Mouse (Mus musculus) myocyte (in vitro differentiated cells): Measurements from ENCODE around the gene Ppt2.
A peak's percentile ranks its signal among the peaks of the same experiment; 100 is the strongest.

Source experiments
- CEBPB ChIP-seq: IDR thresholded peaks from 2 replicates; pipeline ENCODE4 v1.6.1; 2011; ENCODE audit warnings: mild to moderate bottlenecking, moderate library complexity; ENCODE audit not compliant: poor library complexity, insufficient read depth, severe bottlenecking
- E2F4 ChIP-seq: IDR thresholded peaks from one replicate; pipeline ENCODE4 v1.6.1; 2011; ENCODE audit warnings: mild to moderate bottlenecking, control low read depth, moderate library complexity; ENCODE audit not compliant: insufficient read depth
- MAX ChIP-seq: IDR thresholded peaks from one replicate; pipeline ENCODE4 v1.6.1; 2011; ENCODE audit warnings: low read depth, mild to moderate bottlenecking, control low read depth
- MYOD1 ChIP-seq, 3 experiments: IDR thresholded peaks; one replicate each; pipeline ENCODE4 v1.6.1; 2011; ENCODE audit warnings: control low read depth in 2 of 3, low read depth in 2 of 3, mild to moderate bottlenecking in 2 of 3, moderate library complexity in 1 of 3; ENCODE audit not compliant: insufficient read length in 2 of 3, control insufficient read depth in 1 of 3
- MYOG ChIP-seq, 3 experiments: IDR thresholded peaks; one replicate each; pipeline ENCODE4 v1.6.1; 2011; ENCODE audit warnings: control low read depth in 2 of 3, low read depth in 2 of 3, mild to moderate bottlenecking in 2 of 3; ENCODE audit not compliant: insufficient read length in 2 of 3, control insufficient read depth in 1 of 3, insufficient read depth in 1 of 3
- POLR2A ChIP-seq: IDR thresholded peaks from one replicate; pipeline ENCODE4 v1.6.1; 2011; ENCODE audit warnings: low read depth, mild to moderate bottlenecking, control low read depth, moderate library complexity; ENCODE audit not compliant: insufficient read length
- POLR2AphosphoS2 ChIP-seq: IDR thresholded peaks from one replicate; pipeline ENCODE4 v1.6.1; 2011; ENCODE audit warnings: low read depth, control low read depth; ENCODE audit not compliant: insufficient read length
- REST ChIP-seq: IDR thresholded peaks from one replicate; pipeline ENCODE4 v1.6.1; 2011; ENCODE audit warnings: mild to moderate bottlenecking, control low read depth, moderate library complexity; ENCODE audit not compliant: insufficient read depth, insufficient read length
- SRF ChIP-seq: IDR thresholded peaks from one replicate; pipeline ENCODE4 v1.6.1; 2011; ENCODE audit warnings: low read depth; ENCODE audit not compliant: control insufficient read depth, insufficient read length
- TCF12 ChIP-seq: IDR thresholded peaks from one replicate; pipeline ENCODE4 v1.6.1; 2011; ENCODE audit warnings: mild to moderate bottlenecking, control low read depth; ENCODE audit not compliant: poor library complexity, insufficient read depth, severe bottlenecking
- USF1 ChIP-seq: IDR thresholded peaks from one replicate; pipeline ENCODE4 v1.6.1; 2011; ENCODE audit warnings: low read depth, mild to moderate bottlenecking, control low read depth, moderate library complexity

DNA sequence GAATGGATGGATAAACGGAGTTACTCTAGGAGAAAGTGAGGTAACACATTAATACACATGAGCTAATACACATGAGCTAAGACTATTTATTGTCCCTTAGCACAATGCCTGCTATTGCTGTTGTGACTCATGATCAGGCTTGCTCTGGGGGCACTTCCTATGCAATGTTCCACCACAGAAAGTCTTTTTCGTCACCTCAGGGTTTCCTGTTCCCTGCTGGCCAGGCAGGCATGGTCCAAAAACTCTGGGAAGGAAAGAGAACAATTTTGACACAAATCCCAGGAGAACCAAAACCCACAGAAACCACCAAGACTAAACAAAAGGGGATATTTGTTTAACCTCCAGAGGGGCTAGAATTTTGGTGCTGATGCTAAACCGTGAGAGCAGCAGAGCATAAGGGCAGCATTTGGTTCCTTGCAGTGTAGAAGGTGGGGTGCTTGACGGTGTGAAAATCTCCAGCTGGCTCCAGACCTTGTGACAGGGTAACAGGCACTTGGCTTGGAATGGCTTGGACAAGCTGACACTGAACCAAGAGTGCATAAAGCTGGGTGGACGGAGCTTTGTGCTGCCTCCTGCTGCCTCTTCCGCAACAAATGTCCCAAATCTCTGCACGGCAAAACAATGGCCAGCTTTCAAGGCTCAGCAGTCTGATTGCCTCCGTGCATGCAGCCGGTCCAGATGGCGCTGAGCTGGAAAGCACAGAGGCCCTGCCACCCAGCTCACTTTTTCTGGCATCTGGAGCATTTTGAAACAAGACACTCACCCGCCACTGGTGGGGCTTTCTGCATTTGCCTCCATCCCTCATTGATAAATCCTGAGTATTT, 12.7 kb upstream of the Ppt2 start:
- no peak for TF ChIP-seq POLR2A
- no peak for TF ChIP-seq MAX
- no peak for TF ChIP-seq POLR2AphosphoS2
- TF ChIP-seq TCF12: no peak
- TF ChIP-seq MYOD1 (IDR thresholded peaks at IDR 0.05; ENCODE audit: control insufficient read depth in 1 of 3, insufficient read length in 2 of 3, low read depth in 2 of 3): no peak
- no peak for TF ChIP-seq CEBPB
- no peak for TF ChIP-seq REST
- TF ChIP-seq E2F4: no peak
- no peak for TF ChIP-seq USF1
- no peak for TF ChIP-seq SRF
- peak in 2 of 3 experiments; percentile 5 to 78 for TF ChIP-seq MYOG (IDR thresholded peaks at IDR 0.05; ENCODE audit: control insufficient read depth in 1 of 3, insufficient read depth in 1 of 3, insufficient read length in 2 of 3, low read depth in 2 of 3)
